Mouse (Mus musculus) ZHBTc4 (cell line): ENCODE data around the gene Atg2a.
A peak's percentile ranks its signal among the peaks of the same experiment; 100 is the strongest.

Experiments used
- DNase-seq: peaks from one replicate; pipeline ENCODE4 v3.0.0-alpha.2; 2011; ENCODE audit warnings: low read depth, low spot score

The Atg2a gene

GRCm38 (mm10) chr19:6247526-6248300 is 6.2 kb downstream of the Atg2a start:
- peak; percentile 74 for DNase-seq

GRCm38 (mm10) chr19:6253021-6253420 is 11.6 kb downstream of the Atg2a start:
- DNase-seq, result no peak

- DNase-seq, result no peak
These were observed 19.0 kb downstream of the Atg2a start for GRCm38 (mm10) chr19:6260428-6260827.

GRCm38 (mm10) chr19:6260946-6261345 is 19.5 kb downstream of the Atg2a start:
- DNase-seq, result no peak

GRCm38 (mm10) chr19:6261379-6261778 is 19.9 kb downstream of the Atg2a start:
- DNase-seq, result no peak

GRCm38 (mm10) chr19:6262222-6262621 is 20.8 kb downstream of the Atg2a start:
- peak; percentile 89 for DNase-seq

GRCm38 (mm10) chr19:6262839-6263433 is 21.5 kb downstream of the Atg2a start:
- no peak for DNase-seq

GRCm38 (mm10) chr19:6264200-6264599 is 22.7 kb downstream of the Atg2a start:
- no peak for DNase-seq

GRCm38 (mm10) chr19:6264945-6265344 is 23.5 kb downstream of the Atg2a start:
- no peak for DNase-seq

- DNase-seq, result no peak
These were observed 24.3 kb downstream of the Atg2a start for GRCm38 (mm10) chr19:6265727-6266182.

- DNase-seq, result no peak
These were observed 26.1 kb downstream of the Atg2a start for GRCm38 (mm10) chr19:6267306-6268169.

- DNase-seq, result peak; percentile 95
These were observed 26.7 kb downstream of the Atg2a start for GRCm38 (mm10) chr19:6268170-6268528.

GRCm38 (mm10) chr19:6268670-6269132 is 27.2 kb downstream of the Atg2a start:
- no peak for DNase-seq

GRCm38 (mm10) chr19:6269798-6270475 is 28.5 kb downstream of the Atg2a start:
- DNase-seq, result peak; percentile 92

- no peak for DNase-seq
These were observed 29.2 kb downstream of the Atg2a start for GRCm38 (mm10) chr19:6270661-6271060.

GRCm38 (mm10) chr19:6271206-6271605 is 29.7 kb downstream of the Atg2a start:
- no peak for DNase-seq

GRCm38 (mm10) chr19:6272053-6272452 is 30.6 kb downstream of the Atg2a start:
- no peak for DNase-seq

- no peak for DNase-seq
These were observed 31.3 kb downstream of the Atg2a start for GRCm38 (mm10) chr19:6272738-6273137.

GRCm38 (mm10) chr19:6273592-6273991 is 32.1 kb downstream of the Atg2a start:
- DNase-seq, result no peak

GRCm38 (mm10) chr19:6273998-6274608 is 32.6 kb downstream of the Atg2a start:
- DNase-seq, result no peak

GRCm38 (mm10) chr19:6275740-6276389 is 34.4 kb downstream of the Atg2a start:
- no peak for DNase-seq
